Mouse (Mus musculus) gastrocnemius, adult 8-10 months (tissue): ENCODE data around the gene AC134908.4. TPM values are rescaled to one million over a fixed set of nuclear protein-coding genes. Genes with fewer than 3 reads are reported as not detected.

Experiments used
- microRNA-seq: library from miRNA; unstranded; fragments of <30 nt; microRNA quantifications from one replicate; pipeline ENCODE4 v1.2.0, GENCODE M21; 2022
- total RNA-seq, 4 experiments: library from RNA; stranded (reverse); gene quantifications; 2 replicates each; pipeline ENCODE4 v1.2.4; 2022

The AC134908.4 gene
- total RNA-seq, 4 experiments from 2014 or later = 1.2 TPM; not detected in 3

Small RNAs within 50 kb of the gene (microRNA-seq; reads per million reads assigned to microRNA genes)
- not detected for gene Gm25083
- not detected for gene Mir3082
- not detected for gene Mir6966

Other genes with a start within 250 kb of the AC134908.4 start
- under 1 TPM; 0.19 to 0.76 (median 0.70) TPM for gene Sox8, start 225.0 kb downstream of the AC134908.4 start, total RNA-seq
- gene Lmf1, start 216.6 kb downstream of the AC134908.4 start, total RNA-seq = 10 to 100 TPM; 10.4 to 14.1 (median 10.8) TPM
- gene Gng13, start 78.5 kb downstream of the AC134908.4 start, total RNA-seq = not detected
- 1 to 10 TPM in 1 of 4 experiments, under 1 TPM in 3; 0.87 to 1.4 (median 0.94) TPM for gene Chtf18, start 68.2 kb downstream of the AC134908.4 start, total RNA-seq
- 1 to 10 TPM; 2.4 to 3.5 (median 3.1) TPM for gene Rpusd1, start 68.0 kb downstream of the AC134908.4 start, total RNA-seq
- not detected for gene Mslnl, start 59.6 kb downstream of the AC134908.4 start, total RNA-seq
- under 1 TPM in 2 of 4 experiments, not detected in 2; 0.13 TPM for gene Msln, start 41.3 kb downstream of the AC134908.4 start, total RNA-seq
- 10 to 100 TPM; 24.4 to 29.6 (median 26.5) TPM for gene Narfl, start 21.9 kb downstream of the AC134908.4 start, total RNA-seq
- gene Haghl, start 10.0 kb downstream of the AC134908.4 start, total RNA-seq = 10 to 100 TPM in 3 of 4 experiments, 1 to 10 TPM in 1; 9.4 to 12.1 (median 10.1) TPM
- not detected for gene Ccdc78, start 9.1 kb downstream of the AC134908.4 start, total RNA-seq
- 10 to 100 TPM; 46.3 to 53.3 (median 47.6) TPM for gene Fam173a, start 2.8 kb downstream of the AC134908.4 start, total RNA-seq
- 10 to 100 TPM; 39.6 to 52.1 (median 46.8) TPM for gene Metrn, start 1.5 kb upstream of the AC134908.4 start, total RNA-seq
- gene Fbxl16, start 13.4 kb upstream of the AC134908.4 start, total RNA-seq = 1 to 10 TPM in 1 of 4 experiments, under 1 TPM in 3; 0.27 to 1.0 (median 0.71) TPM
- gene Wdr24, start 28.0 kb upstream of the AC134908.4 start, total RNA-seq = 10 to 100 TPM in 3 of 4 experiments, 1 to 10 TPM in 1; 9.8 to 13.2 (median 11.7) TPM
- gene Jmjd8, start 33.2 kb upstream of the AC134908.4 start, total RNA-seq = 10 to 100 TPM; 11.0 to 13.0 (median 11.4) TPM
- 100 to 1,000 TPM in 1 of 4 experiments, 10 to 100 TPM in 3; 87.3 to 101 (median 91.1) TPM for gene Stub1, start 37.7 kb upstream of the AC134908.4 start, total RNA-seq
- gene Rhbdl1, start 41.6 kb upstream of the AC134908.4 start, total RNA-seq = 10 to 100 TPM in 3 of 4 experiments, 1 to 10 TPM in 1; 9.5 to 18.5 (median 16.7) TPM
- gene Gm20683, start 46.1 kb upstream of the AC134908.4 start, total RNA-seq = 10 to 100 TPM in 2 of 4 experiments, 1 to 10 TPM in 2; 9.1 to 15.3 (median 12.3) TPM
- gene Rhot2, start 49.2 kb upstream of the AC134908.4 start, total RNA-seq = 10 to 100 TPM; 63.3 to 72.7 (median 68.0) TPM
- gene Wdr90, start 65.8 kb upstream of the AC134908.4 start, total RNA-seq = 1 to 10 TPM in 1 of 4 experiments, under 1 TPM in 3; 0.36 to 1.6 (median 0.84) TPM
- gene Mcrip2, start 73.1 kb upstream of the AC134908.4 start, total RNA-seq = 100 to 1,000 TPM in 1 of 4 experiments, 10 to 100 TPM in 3; 87.4 to 108 (median 92.5) TPM
- 10 to 100 TPM; 27.4 to 42.1 (median 31.3) TPM for gene Mettl26, start 79.4 kb upstream of the AC134908.4 start, total RNA-seq
- under 1 TPM; 0.15 to 0.62 (median 0.38) TPM for gene Wfikkn1, start 85.2 kb upstream of the AC134908.4 start, total RNA-seq
- gene Rab40c, start 124.1 kb upstream of the AC134908.4 start, total RNA-seq = 10 to 100 TPM in 3 of 4 experiments, 1 to 10 TPM in 1; 7.9 to 13.3 (median 12.7) TPM
- 10 to 100 TPM; 18.1 to 21.0 (median 18.8) TPM for gene Pigq, start 149.3 kb upstream of the AC134908.4 start, total RNA-seq
- gene Nhlrc4, start 149.3 kb upstream of the AC134908.4 start, total RNA-seq = not detected
- not detected for gene A930017K11Rik, start 156.9 kb upstream of the AC134908.4 start, total RNA-seq
- 1 to 10 TPM; 2.9 to 5.0 (median 4.1) TPM for gene Capn15, start 190.1 kb upstream of the AC134908.4 start, total RNA-seq